Mouse (Mus musculus): ENCODE results near the gene Atn1. TPM values are rescaled to one million over a fixed set of nuclear protein-coding genes. Genes with fewer than 3 reads are reported as not detected.
A peak's percentile ranks its signal among the peaks of the same experiment; 100 is the strongest.

Gene Atn1
- polyA plus RNA-seq, 1 experiment from 2014 or later, result 10.2 TPM

DNA sequence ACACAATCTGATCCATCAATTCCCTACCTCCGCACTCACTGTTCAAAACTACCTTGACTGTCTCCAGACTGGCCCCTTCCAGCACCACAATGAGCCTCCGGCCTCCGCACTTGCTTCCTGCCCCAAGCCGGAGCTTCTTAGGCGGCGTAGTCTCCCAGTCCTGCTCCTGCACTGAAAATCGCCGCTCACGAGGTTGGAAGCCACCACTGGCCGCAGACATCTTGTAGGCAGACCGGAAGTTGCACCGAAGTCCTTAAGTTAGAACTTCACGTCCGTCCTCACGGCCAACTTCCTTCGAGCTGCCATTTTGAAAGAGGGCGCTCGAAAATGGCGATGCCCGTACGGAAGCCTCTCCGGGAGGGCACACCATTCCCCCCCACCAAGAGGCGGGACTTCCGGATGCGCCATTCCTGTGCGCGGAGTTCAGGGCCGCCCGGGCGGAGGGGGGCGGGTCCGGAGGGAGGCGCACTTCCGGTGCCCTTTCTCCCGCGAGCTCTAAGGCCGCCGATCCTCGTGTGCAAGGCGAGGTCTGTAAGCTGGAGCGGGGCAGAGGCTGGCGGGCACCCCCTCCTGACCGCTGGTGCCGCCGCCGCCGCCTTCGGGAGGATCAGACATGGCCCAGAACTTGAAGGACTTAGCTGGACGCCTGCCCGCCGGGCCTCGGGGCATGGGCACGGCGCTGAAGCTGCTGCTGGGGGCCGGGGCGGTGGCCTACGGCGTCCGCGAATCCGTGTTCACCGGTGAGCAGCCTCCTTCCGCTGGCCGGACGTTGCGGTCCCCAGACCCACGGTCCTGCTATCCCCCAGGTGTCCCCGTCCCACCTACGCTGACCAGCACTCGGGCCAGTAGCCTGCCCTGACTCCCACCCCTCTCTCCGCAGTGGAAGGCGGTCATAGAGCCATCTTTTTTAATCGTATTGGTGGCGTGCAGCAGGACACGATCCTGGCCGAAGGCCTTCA, 44.2 kb downstream of the Atn1 start, which contains the start of the genes Emg1 and Phb2:
Gene Emg1, minus strand, starts transcription at position 355 of the 959 bp plus-strand sequence.
Gene Phb2, plus strand, starts transcription at position 513 of the 959 bp plus-strand sequence.
- Histone ChIP-seq H3K9me3 (replicated peaks) (no peaks in the 10 kb centered on the region), H3K4me1 (peaks cover 44% of the 10 kb centered on the region), H3K36me3 (peaks cover 74% of the 10 kb centered on the region), H3K27me3 (ENCODE audit: low read depth, poor library complexity, severe bottlenecking) (no peaks in the 10 kb centered on the region), H3K4me3 (peak within 1 kb of the TSS; percentile 92), H3K27ac (replicated peaks) (peak within 1 kb of the TSS; percentile 92)
- DNase-seq (ENCODE audit: low spot score), result peak; percentile 99
- under 1% methylated on average over 76 of the region's 76 CpGs for WGBS

- Histone ChIP-seq H3K4me1 (peaks cover 29% of the 10 kb centered on the region), H3K27ac (replicated peaks) (no peak overlapping the region), H3K4me3 (no peak overlapping the region), H3K27me3 (ENCODE audit: low read depth, poor library complexity, severe bottlenecking) (no peaks in the 10 kb centered on the region), H3K9me3 (replicated peaks) (no peaks in the 10 kb centered on the region), H3K36me3 (peaks cover 75% of the 10 kb centered on the region)
- DNase-seq (ENCODE audit: low spot score), result no peak
- 95% methylated on average over 10 of the region's 10 CpGs for WGBS
Observed at GRCm38 (mm10) chr6:124708289-124708889, 47.9 kb downstream of the Atn1 start.

DNA sequence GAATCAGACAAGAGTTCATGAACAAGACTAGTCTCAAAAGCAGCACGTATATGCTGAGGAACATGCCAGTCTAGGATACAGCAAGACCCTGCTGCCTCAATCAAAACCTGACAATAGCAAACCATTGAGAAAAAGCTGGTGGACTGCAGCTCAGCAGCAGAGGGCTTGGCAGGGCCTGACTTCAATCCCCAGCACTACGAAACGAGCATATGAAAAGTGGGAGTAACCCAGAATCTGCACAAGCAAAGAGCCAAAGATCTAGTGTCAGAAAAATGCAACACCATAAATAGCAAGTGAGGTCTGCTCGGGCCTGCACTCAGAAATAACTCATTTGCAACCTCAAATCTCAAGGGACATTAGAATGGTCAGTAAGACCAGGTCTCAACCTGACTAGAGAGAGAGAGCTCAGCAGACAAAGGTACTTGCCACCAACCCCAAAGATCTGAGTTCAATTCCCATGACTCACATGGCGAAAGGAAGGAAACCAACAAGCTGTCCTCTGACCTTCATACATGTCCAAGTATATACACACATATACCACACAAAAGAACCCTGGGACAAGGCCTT, 50.2 kb downstream of the Atn1 start:
- Histone ChIP-seq H3K9me3 (replicated peaks) (no peaks in the 10 kb centered on the region), H3K36me3 (peaks cover 97% of the 10 kb centered on the region), H3K27ac (replicated peaks) (no peak overlapping the region), H3K4me3 (no peak overlapping the region), H3K4me1 (peaks cover 19% of the 10 kb centered on the region), H3K27me3 (ENCODE audit: low read depth, poor library complexity, severe bottlenecking) (no peaks in the 10 kb centered on the region)
- DNase-seq (ENCODE audit: low spot score), result no peak
- 87% methylated on average over 5 of the region's 5 CpGs for WGBS

DNA sequence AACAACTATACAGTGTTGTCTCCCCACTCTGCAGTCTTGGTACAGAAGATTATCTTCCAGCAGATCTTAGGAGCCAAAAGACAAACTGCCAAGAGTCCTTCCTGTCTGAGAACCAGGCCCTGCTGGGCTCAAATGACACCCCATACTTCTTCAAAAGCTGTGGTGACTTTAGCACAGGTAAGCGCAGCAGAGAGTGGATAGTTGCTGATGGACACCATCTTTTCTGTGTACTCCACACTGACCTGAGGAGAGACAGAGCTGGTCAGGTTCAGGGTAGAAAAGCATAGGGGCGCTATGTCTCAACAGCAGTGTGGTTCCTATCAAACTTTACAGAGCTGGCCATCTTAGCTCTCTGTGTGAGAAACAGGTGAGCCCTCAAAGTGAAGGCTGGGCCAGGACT, 51.9 kb downstream of the Atn1 start:
- no peak overlapping the region for H3K4me3 ChIP-seq
- no peak overlapping the region for H3K27ac ChIP-seq (replicated peaks)
- no peaks in the 10 kb centered on the region for H3K9me3 ChIP-seq (replicated peaks)
- no peak for DNase-seq (ENCODE audit: low spot score)
- 88% methylated on average over 2 of the region's 2 CpGs for WGBS
- H3K27me3 ChIP-seq (ENCODE audit: low read depth, poor library complexity, severe bottlenecking), result no peaks in the 10 kb centered on the region
- peaks cover 2% of the 10 kb centered on the region for H3K4me1 ChIP-seq
- H3K36me3 ChIP-seq, result peaks cover 100% of the 10 kb centered on the region

- peaks cover 99% of the 10 kb centered on the region for H3K36me3 ChIP-seq
- 79% methylated on average over 7 of the region's 7 CpGs for WGBS
Observed at GRCm38 (mm10) chr6:124703789-124704188, 52.5 kb downstream of the Atn1 start.

DNA sequence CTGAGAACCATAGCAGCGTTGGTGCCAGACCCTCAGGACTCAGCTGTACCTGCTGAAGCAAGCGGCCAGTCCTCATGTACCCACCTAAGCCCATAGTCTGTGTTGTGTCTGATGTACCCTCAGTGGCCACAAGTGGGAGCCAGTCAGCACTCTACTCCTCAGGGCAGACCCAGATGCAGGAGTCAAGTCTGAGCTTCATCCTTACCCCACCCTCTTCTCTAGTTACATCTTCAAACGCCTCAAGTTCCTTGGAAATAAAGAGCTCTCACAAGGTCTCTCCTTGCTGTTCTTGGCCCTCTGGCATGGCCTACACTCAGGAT, 53.6 kb downstream of the Atn1 start:
- no peaks in the 10 kb centered on the region for H3K9me3 ChIP-seq (replicated peaks)
- peaks cover 89% of the 10 kb centered on the region for H3K36me3 ChIP-seq
- H3K4me3 ChIP-seq, result no peak overlapping the region
- H3K27ac ChIP-seq (replicated peaks), result no peak overlapping the region
- peak; percentile 61 for DNase-seq (ENCODE audit: low spot score)
- 53% methylated on average over 3 of the region's 3 CpGs for WGBS
- 0 out of 2 replicates have a peak, but pooled peaks cover 4% of the 10 kb centered on the region for H3K4me1 ChIP-seq
- H3K27me3 ChIP-seq (ENCODE audit: low read depth, poor library complexity, severe bottlenecking), result no peaks in the 10 kb centered on the region

More at GRCm38 (mm10) chr6:124703789-124704188, 52.5 kb downstream of the Atn1 start:
- Histone ChIP-seq H3K4me3 (no peak overlapping the region), H3K4me1 (no peaks in the 10 kb centered on the region), H3K27me3 (ENCODE audit: low read depth, poor library complexity, severe bottlenecking) (no peaks in the 10 kb centered on the region), H3K27ac (replicated peaks) (no peak overlapping the region), H3K9me3 (replicated peaks) (no peaks in the 10 kb centered on the region)
- DNase-seq (ENCODE audit: low spot score), result no peak

DNA sequence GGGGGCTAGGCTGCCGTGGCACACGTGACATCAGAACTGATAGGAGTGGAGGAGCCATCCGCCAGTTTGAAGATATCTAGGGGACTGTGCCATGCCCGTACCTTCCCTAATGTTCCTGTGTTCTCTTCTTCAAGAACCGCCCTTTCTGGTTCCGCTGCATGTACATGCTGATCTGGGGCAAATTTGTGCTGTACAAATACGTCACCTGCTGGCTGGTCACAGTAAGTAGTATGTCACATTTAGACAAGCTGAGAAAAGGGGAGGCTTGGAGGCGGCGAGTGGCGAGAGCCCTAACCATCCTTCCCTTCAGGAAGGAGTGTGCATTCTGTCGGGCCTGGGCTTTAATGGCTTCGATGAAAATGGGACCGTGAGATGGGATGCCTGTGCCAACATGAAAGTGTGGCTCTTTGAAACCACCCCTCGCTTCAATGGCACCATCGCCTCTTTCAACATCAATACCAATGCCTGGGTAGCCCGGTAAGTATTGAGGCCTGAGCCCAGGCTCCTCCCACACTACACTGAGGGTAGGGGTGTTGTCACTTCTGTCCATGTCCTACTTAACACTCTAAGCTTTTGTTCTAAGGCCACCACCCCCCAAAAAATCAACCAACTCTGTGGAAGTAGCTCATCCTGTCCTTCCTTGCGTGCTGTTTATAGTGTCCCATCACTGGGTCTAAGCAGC, 54.1 kb downstream of the Atn1 start:
- DNase-seq (ENCODE audit: low spot score), result no peak
- Histone ChIP-seq H3K36me3 (peaks cover 84% of the 10 kb centered on the region), H3K4me3 (no peak overlapping the region), H3K27me3 (ENCODE audit: low read depth, poor library complexity, severe bottlenecking) (no peaks in the 10 kb centered on the region), H3K4me1 (0 out of 2 replicates have a peak, but pooled peaks cover 4% of the 10 kb centered on the region), H3K27ac (replicated peaks) (no peak overlapping the region), H3K9me3 (replicated peaks) (no peaks in the 10 kb centered on the region)
- 94% methylated on average over 17 of the region's 17 CpGs for WGBS

- Histone ChIP-seq H3K4me3 (no peak overlapping the region), H3K27me3 (ENCODE audit: low read depth, poor library complexity, severe bottlenecking) (no peaks in the 10 kb centered on the region), H3K9me3 (replicated peaks) (no peaks in the 10 kb centered on the region), H3K4me1 (0 out of 2 replicates have a peak, but pooled peaks cover 4% of the 10 kb centered on the region), H3K36me3 (peaks cover 75% of the 10 kb centered on the region), H3K27ac (replicated peaks) (no peak overlapping the region)
- no peak for DNase-seq (ENCODE audit: low spot score)
- 76% methylated on average over 8 of the region's 8 CpGs for WGBS
Observed at GRCm38 (mm10) chr6:124701338-124701737, 55.0 kb downstream of the Atn1 start.

DNA sequence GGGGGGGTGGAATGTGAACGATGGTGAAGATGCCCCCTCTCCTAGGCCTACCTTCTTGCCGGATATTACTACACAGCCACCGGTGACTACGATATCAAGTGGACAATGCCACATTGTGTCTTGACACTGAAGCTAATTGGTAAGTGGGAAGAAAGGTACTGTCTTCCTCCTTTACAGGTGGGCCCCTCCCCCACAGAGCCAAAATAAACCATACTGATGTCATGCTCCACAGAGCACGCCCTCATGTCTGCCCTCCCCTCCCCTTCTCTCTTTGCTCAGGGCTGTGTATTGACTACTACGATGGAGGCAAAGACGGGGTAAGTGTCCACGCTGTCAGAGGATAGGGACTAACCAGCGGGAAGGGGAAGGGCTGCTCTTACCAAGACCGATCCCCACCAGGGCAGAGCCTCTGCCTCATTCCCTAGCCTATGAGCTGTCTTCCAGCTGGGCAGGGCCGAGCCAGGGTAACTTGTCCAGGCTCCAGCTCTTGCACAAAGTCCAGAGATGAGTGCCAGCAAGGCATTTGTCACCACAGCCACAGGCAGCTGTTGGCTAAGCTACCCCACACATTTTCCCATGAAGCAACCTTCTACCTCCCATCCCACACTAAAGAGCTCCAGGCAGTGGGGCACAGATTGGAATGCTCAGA, 56.2 kb downstream of the Atn1 start:
- no peak for DNase-seq (ENCODE audit: low spot score)
- no peaks in the 10 kb centered on the region for H3K9me3 ChIP-seq (replicated peaks)
- H3K4me3 ChIP-seq, result no peak overlapping the region
- 90% methylated on average over 11 of the region's 11 CpGs for WGBS
- no peak overlapping the region for H3K27ac ChIP-seq (replicated peaks)
- no peaks in the 10 kb centered on the region for H3K27me3 ChIP-seq (ENCODE audit: low read depth, poor library complexity, severe bottlenecking)
- 0 out of 2 replicates have a peak, but pooled peaks cover 4% of the 10 kb centered on the region for H3K4me1 ChIP-seq
- peaks cover 62% of the 10 kb centered on the region for H3K36me3 ChIP-seq

DNA sequence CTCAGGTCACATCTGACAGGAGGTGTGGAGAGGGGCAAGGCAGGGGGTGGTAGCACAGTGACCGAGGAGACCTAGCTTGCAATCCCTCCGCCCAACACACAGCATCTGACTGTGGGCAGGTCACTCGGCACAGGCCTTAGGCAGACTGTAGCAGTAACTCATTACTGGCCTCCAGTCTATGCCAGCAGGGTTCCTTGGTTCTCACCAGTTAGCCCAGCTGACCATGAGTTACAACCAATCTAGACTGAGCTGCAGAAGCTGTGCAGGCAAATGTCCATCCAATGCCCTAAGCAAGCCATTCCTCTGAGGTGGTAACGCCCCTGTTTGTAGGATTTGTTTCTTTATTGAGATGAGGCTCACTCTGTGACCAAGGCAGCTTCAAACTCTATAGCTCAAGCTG, 57.0 kb downstream of the Atn1 start:
- H3K9me3 ChIP-seq (replicated peaks), result no peaks in the 10 kb centered on the region
- no peak for DNase-seq (ENCODE audit: low spot score)
- H3K4me3 ChIP-seq, result no peak overlapping the region
- WGBS, result 90% methylated on average over 4 of the region's 4 CpGs
- H3K36me3 ChIP-seq, result peaks cover 55% of the 10 kb centered on the region
- no peak overlapping the region for H3K27ac ChIP-seq (replicated peaks)
- H3K27me3 ChIP-seq (ENCODE audit: low read depth, poor library complexity, severe bottlenecking), result no peaks in the 10 kb centered on the region
- H3K4me1 ChIP-seq, result 0 out of 2 replicates have a peak, but pooled peaks cover 4% of the 10 kb centered on the region

- H3K27me3 ChIP-seq (ENCODE audit: low read depth, poor library complexity, severe bottlenecking), result no peaks in the 10 kb centered on the region
- no peak overlapping the region for H3K27ac ChIP-seq (replicated peaks)
- H3K4me3 ChIP-seq, result no peak overlapping the region
- DNase-seq (ENCODE audit: low spot score), result no peak
- no peaks in the 10 kb centered on the region for H3K9me3 ChIP-seq (replicated peaks)
- 89% methylated on average over 6 of the region's 6 CpGs for WGBS
- H3K4me1 ChIP-seq, result 0 out of 2 replicates have a peak, but pooled peaks cover 4% of the 10 kb centered on the region
- H3K36me3 ChIP-seq, result peaks cover 49% of the 10 kb centered on the region
Observed at GRCm38 (mm10) chr6:124698751-124699150, 57.6 kb downstream of the Atn1 start.
